Mouse (Mus musculus) olfactory bulb, adult 2 months (tissue): ENCODE data around the gene Lrrc45.

Experiments used
- CTCF ChIP-seq: fragments of 200-500 bp; IDR thresholded peaks from 2 replicates; pipeline ENCODE4 v1.5.1; 2012; ENCODE audit warnings: low read depth, mild to moderate bottlenecking, low read length, moderate library complexity; ENCODE audit not compliant: insufficient read depth
- POLR2A ChIP-seq: fragments of 200-500 bp; IDR thresholded peaks from 2 replicates; pipeline ENCODE4 v1.6.1; 2012; ENCODE audit warnings: mild to moderate bottlenecking, low read depth, low read length, moderate library complexity; ENCODE audit not compliant: insufficient read depth

GRCm38 (mm10) chr11:120715131-120715530 is 1.4 kb downstream of the Lrrc45 start:
- TF ChIP-seq CTCF (no peak), POLR2A (no peak)
